Comparison of ENCODE assay signal across 13 mouse cellular contexts in the genomic region with DNA sequence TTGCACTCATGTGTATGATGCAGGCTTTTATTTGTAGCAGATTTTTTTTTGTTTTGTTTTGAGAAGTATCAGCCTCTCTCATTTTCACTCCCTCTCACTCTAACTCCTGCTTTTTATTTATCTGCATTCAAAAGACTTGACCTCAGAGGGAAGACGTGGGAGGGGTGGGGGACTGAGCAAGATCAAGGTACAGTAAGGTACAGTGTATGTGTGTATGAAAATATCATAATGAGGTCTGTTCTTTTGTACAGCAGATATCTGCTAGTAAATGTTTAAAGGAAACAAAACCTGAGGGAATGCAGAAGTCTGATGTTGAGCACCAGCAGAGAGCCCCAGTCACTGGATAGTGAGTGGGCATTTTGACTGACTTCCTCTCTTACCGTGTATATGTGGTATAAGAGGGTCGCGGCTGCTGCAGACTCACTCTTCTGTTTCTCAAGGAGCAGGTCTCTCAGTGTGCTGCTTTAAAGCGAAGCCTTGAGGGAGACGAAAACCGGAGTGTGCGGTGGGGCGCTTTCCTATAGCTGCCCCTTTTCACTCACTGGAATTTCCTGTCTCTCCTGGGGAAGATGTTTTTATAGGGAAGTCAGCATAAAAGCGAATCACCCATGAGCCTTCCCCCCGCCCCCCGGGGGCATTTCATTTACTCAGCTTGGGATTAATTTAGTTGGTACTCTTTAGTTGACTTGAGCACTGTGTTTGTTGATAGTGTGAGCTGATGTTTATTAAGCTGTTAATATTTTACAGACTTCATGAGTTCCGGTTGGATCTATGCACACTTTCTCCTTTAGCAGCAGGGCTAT. TPM values are rescaled to one million over a fixed set of nuclear protein-coding genes. Genes with fewer than 3 reads are reported as not detected.
DNase-seq lines count a peak whose midpoint lies in the region; ATAC-seq and TF ChIP-seq lines count a peak whose summit lies in the region.
"Had no signal": no experiment of that assay in that cellular context is flagged by ENCODE, and none has a peak within 500 bp of the region (broad histone marks: within the 10 kb centered on the region; RNA-seq: fewer than 3 reads in every experiment).

No protein-coding gene starts in this region.

- peak overlapping the region; percentile 15; the same call in 1 of the 2 replicates for H3K4me3 ChIP-seq in heart, embryonic 13.5 days
- no peak overlapping the region for H3K4me3 ChIP-seq in neural tube, embryonic 13.5 days
- H3K4me3 ChIP-seq in midbrain, postnatal 0 days (ENCODE audit: low read depth, low read length), result no peak overlapping the region

- peaks cover 79% of the 10 kb centered on the region for H3K4me1 ChIP-seq in heart, embryonic 13.5 days
- peaks cover 44% of the 10 kb centered on the region for H3K4me1 ChIP-seq in neural tube, embryonic 13.5 days (replicated peaks)
- no peaks in the 10 kb centered on the region for H3K4me1 ChIP-seq in midbrain, postnatal 0 days (ENCODE audit: insufficient read depth, low read length)

- peak overlapping the region; percentile 41; the same call in 1 of the 2 replicates for H3K27ac ChIP-seq in heart, embryonic 13.5 days (replicated peaks)
- peak overlapping the region; percentile 14; the same call in 1 of the 2 replicates for H3K27ac ChIP-seq in neural tube, embryonic 13.5 days (replicated peaks)
- no peak overlapping the region for H3K27ac ChIP-seq in midbrain, postnatal 0 days (ENCODE audit: low read depth, low read length)

- peak overlapping the region; percentile 36 for H3K4me2 ChIP-seq in heart, embryonic 13.5 days
- peak overlapping the region; percentile 36 for H3K4me2 ChIP-seq in neural tube, embryonic 13.5 days
- no peak overlapping the region for H3K4me2 ChIP-seq in midbrain, postnatal 0 days (ENCODE audit: low read depth, low read length, poor library complexity, severe bottlenecking)

- no peak for DNase-seq in heart, postnatal 10 days
- peak; percentile 24 for DNase-seq in forelimb bud, embryonic 11.5 days (ENCODE audit: low read depth, low spot score)
- DNase-seq in kidney, postnatal 4 days, result peak; percentile 66 to 76
- DNase-seq in midbrain, postnatal 0 days (ENCODE audit: low spot score), result no peak
- no peak for DNase-seq in adrenal gland, postnatal 4 days (ENCODE audit: low spot score in 2 of 2)
- DNase-seq in layer of hippocampus, postnatal 14 days (ENCODE audit: low spot score in 2 of 2), result no peak
- DNase-seq: adrenal gland, postnatal 14 days; retina, postnatal 1 day; thymus, postnatal 25 days had no signal

- WGBS in heart, embryonic 13.5 days, result 53% methylated on average over 13 of the region's 13 CpGs
- 42% methylated on average over 13 of the region's 13 CpGs for WGBS in neural tube, embryonic 13.5 days
- WGBS in midbrain, postnatal 0 days, result 60% methylated on average over 13 of the region's 13 CpGs

- H3K9me3 ChIP-seq in heart, embryonic 13.5 days, result no peaks in the 10 kb centered on the region
- H3K9me3 ChIP-seq in neural tube, embryonic 13.5 days, result no peaks in the 10 kb centered on the region
- H3K9me3 ChIP-seq in midbrain, postnatal 0 days (ENCODE audit: low read length), result no peaks in the 10 kb centered on the region

- 0 out of 2 replicates have a peak overlapping the region, but pooled peaks have one; percentile 20 for H3K9ac ChIP-seq in heart, embryonic 13.5 days
- 0 out of 2 replicates have a peak overlapping the region, but pooled peaks have one; percentile 18 for H3K9ac ChIP-seq in neural tube, embryonic 13.5 days
- H3K9ac ChIP-seq in midbrain, postnatal 0 days (replicated peaks; ENCODE audit: low read length, poor library complexity, severe bottlenecking), result no peak overlapping the region

- H3K27me3 ChIP-seq in heart, embryonic 13.5 days (replicated peaks), result no peaks in the 10 kb centered on the region
- H3K27me3 ChIP-seq in neural tube, embryonic 13.5 days, result no peaks in the 10 kb centered on the region
- H3K27me3 ChIP-seq in midbrain, postnatal 0 days (ENCODE audit: insufficient read depth, low read length), result no peaks in the 10 kb centered on the region
- H3K27me3 ChIP-seq: CH12.LX had no signal

- TF ChIP-seq CTCF in midbrain, postnatal 0 days (IDR thresholded peaks at IDR 0.05), result no peak

- intact Hi-C loops in heart, postnatal 10 days (cut with DNase I), result no loop called here

- no peak for ATAC-seq in heart, embryonic 13.5 days (ENCODE audit: extremely low read depth, insufficient number of reproducible peaks, low FRiP score, low TSS enrichment)
- no peak for ATAC-seq in neural tube, embryonic 13.5 days (ENCODE audit: low read depth)
- ATAC-seq in midbrain, postnatal 0 days (ENCODE audit: low FRiP score), result no peak
- ATAC-seq: inflammation-experienced regulatory T-cells, adult 6 months had no signal

- H3K36me3 ChIP-seq in heart, embryonic 13.5 days, result peaks cover 7% of the 10 kb centered on the region
- no peaks in the 10 kb centered on the region for H3K36me3 ChIP-seq in neural tube, embryonic 13.5 days
- H3K36me3 ChIP-seq in midbrain, postnatal 0 days (ENCODE audit: insufficient read depth, low read length), result no peaks in the 10 kb centered on the region

RNA-seq across cellular contexts. Expression of a gene that starts 14.7 kb away (rescaled TPM):
- polyA plus RNA-seq in heart, embryonic 13.5 days (2015; fragmentation: Nextera tagmentation; extraction: Ambion mirVana), result 9.9 and 10.8 TPM in 2 replicates
- 10 to 100 TPM; 34.3 to 36.6 TPM for total RNA-seq in heart, postnatal 10 days (2021)
- 10.7 and 11.3 TPM in 2 replicates for polyA plus RNA-seq in neural tube, embryonic 13.5 days (2015; fragmentation: Nextera tagmentation; extraction: Ambion mirVana)
- 33.4 and 36.4 TPM in 2 replicates for total RNA-seq in midbrain, postnatal 0 days (2014; rRNA removed)
- 9.9 and 10.1 TPM in 2 replicates for polyA plus RNA-seq in midbrain, postnatal 0 days (2015; fragmentation: Nextera tagmentation; extraction: Ambion mirVana)
- 100 to 1,000 TPM; 108 to 133 TPM for total RNA-seq in adrenal gland, postnatal 4 days (2021)
- total RNA-seq in layer of hippocampus, postnatal 14 days (2021), result 10 to 100 TPM; 26.0 to 26.7 TPM

RNA-seq across cellular contexts. Expression of a gene that starts 41.5 kb away (rescaled TPM):
- polyA plus RNA-seq in heart, embryonic 13.5 days (2015; fragmentation: Nextera tagmentation; extraction: Ambion mirVana), result 35.5 and 35.7 TPM in 2 replicates
- total RNA-seq in heart, postnatal 10 days (2021), result 10 to 100 TPM; 55.1 to 56.9 TPM
- 152 and 176 TPM in 2 replicates for polyA plus RNA-seq in neural tube, embryonic 13.5 days (2015; fragmentation: Nextera tagmentation; extraction: Ambion mirVana)
- 232 and 296 TPM in 2 replicates for total RNA-seq in midbrain, postnatal 0 days (2014; rRNA removed)
- polyA plus RNA-seq in midbrain, postnatal 0 days (2015; fragmentation: Nextera tagmentation; extraction: Ambion mirVana), result 206 and 209 TPM in 2 replicates
- total RNA-seq in adrenal gland, postnatal 4 days (2021), result 10 to 100 TPM; 91.0 to 94.8 TPM
- total RNA-seq in layer of hippocampus, postnatal 14 days (2021), result 100 to 1,000 TPM; 109 to 116 TPM

Comparison
In these comparisons a context has a peak if more than half of its experiments do, and no peak if none do; other contexts are left out.
1. DNase-seq: peak in forelimb bud, embryonic 11.5 days (single experiment) and kidney, postnatal 4 days (2 of 2); none in heart, postnatal 10 days (0 of 2), midbrain, postnatal 0 days (single experiment), adrenal gland, postnatal 4 days (0 of 2) and layer of hippocampus, postnatal 14 days (0 of 2).